Mouse (Mus musculus): ENCODE data around the gene Gjb4. TPM values are rescaled to one million over a fixed set of nuclear protein-coding genes. Genes with fewer than 3 reads are reported as not detected.
A peak's percentile ranks its signal among the peaks of the same experiment; 100 is the strongest.

The Gjb4 gene
- total and polyA plus RNA-seq, 2 experiments from 2014 or later: not detected

DNA sequence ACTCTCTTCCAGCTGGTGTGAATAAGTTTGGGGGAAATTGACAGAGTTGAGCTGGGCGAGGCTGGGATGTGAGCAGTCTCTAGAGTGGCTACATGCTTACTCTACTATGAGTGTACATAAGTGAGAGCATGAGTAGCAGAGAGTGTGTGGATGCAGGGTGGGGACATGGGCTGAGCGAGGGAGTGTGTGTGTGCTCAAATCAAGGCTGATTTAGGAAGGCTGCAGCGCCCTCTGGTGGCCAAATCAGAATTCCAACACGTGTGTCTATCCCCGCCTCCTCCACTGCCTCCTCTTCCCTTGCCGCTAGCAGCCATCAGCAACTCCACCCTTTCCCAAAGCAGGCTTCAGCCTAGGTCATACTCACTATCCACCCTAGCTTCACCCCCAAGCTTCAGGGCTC lies 29.1 kb downstream of the Gjb4 start:
- WGBS: 10% methylated on average over 6 of the region's 6 CpGs

GRCm38 (mm10) chr4:127324296-127324695 lies 29.6 kb downstream of the Gjb4 start:
- no peaks in the 10 kb centered on the region for H3K4me1 ChIP-seq (ENCODE audit: insufficient read depth)
- 78% methylated on average over 10 of the region's 10 CpGs for WGBS
- H3K4me2 ChIP-seq (ENCODE audit: low read depth): no peak overlapping the region
- no peaks in the 10 kb centered on the region for H3K36me3 ChIP-seq (ENCODE audit: insufficient read depth)
- no peak overlapping the region for H3K27ac ChIP-seq (ENCODE audit: low read depth, low read length)
- DNase-seq (no peak), ATAC-seq (no peak)
- peaks cover 2% of the 10 kb centered on the region for H3K27me3 ChIP-seq (ENCODE audit: insufficient read depth, low read length)
- TF ChIP-seq CTCF (IDR thresholded peaks at IDR 0.05; ENCODE audit: low read depth): no peak
- no peak overlapping the region for H3K9ac ChIP-seq
- H3K4me3 ChIP-seq (ENCODE audit: low read depth, low read length): no peak overlapping the region
- no peaks in the 10 kb centered on the region for H3K9me3 ChIP-seq (ENCODE audit: low read length)

More for the DNA sequence above, 29.1 kb downstream of the Gjb4 start:
- ATAC-seq (peak; percentile 95), DNase-seq (peak; percentile 93)
- Histone ChIP-seq H3K9ac (no peak overlapping the region), H3K4me2 (ENCODE audit: low read depth) (no peak overlapping the region), H3K27ac (ENCODE audit: low read depth, low read length) (no peak overlapping the region), H3K4me3 (ENCODE audit: low read depth, low read length) (no peak overlapping the region), H3K9me3 (ENCODE audit: low read length) (no peaks in the 10 kb centered on the region), H3K4me1 (ENCODE audit: insufficient read depth) (no peaks in the 10 kb centered on the region), H3K36me3 (ENCODE audit: insufficient read depth) (no peaks in the 10 kb centered on the region), H3K27me3 (ENCODE audit: insufficient read depth, low read length) (peaks cover 4% of the 10 kb centered on the region)
- TF ChIP-seq CTCF (IDR thresholded peaks at IDR 0.05; ENCODE audit: low read depth): peak; percentile 95

DNA sequence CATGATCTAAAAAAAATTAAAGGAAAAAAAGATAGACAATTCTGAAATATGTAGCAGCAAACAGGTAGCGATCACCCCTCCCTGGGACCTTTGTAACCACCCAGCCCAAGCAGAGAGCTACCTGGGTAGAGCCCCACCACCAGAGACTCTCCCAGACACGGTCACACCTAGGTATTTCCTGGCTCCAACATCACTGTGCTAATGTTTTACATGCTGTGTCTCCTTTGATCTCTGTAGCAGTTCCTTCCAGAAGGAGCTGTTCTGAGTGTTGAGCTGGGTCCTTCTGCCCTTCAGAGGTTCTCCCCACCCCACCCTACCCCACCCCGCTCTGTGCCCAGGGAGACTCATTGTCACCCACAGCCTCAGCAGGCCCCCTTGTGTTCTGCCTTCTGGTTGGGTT lies 30.2 kb downstream of the Gjb4 start:
- Histone ChIP-seq H3K9me3 (ENCODE audit: low read length) (no peaks in the 10 kb centered on the region), H3K36me3 (ENCODE audit: insufficient read depth) (no peaks in the 10 kb centered on the region), H3K27me3 (ENCODE audit: insufficient read depth, low read length) (no peaks in the 10 kb centered on the region; the same call in 1 of the 2 replicates), H3K4me1 (ENCODE audit: insufficient read depth) (no peaks in the 10 kb centered on the region), H3K4me2 (ENCODE audit: low read depth) (no peak overlapping the region), H3K27ac (ENCODE audit: low read depth, low read length) (no peak overlapping the region), H3K9ac (no peak overlapping the region), H3K4me3 (ENCODE audit: low read depth, low read length) (no peak overlapping the region)
- 91% methylated on average over 3 of the region's 3 CpGs for whole genome bisulfite sequencing
- TF ChIP-seq CTCF (IDR thresholded peaks at IDR 0.05; ENCODE audit: low read depth): no peak
- DNase-seq: no peak
- no peak for ATAC-seq

GRCm38 (mm10) chr4:127319613-127320012 lies 34.3 kb downstream of the Gjb4 start:
- no peaks in the 10 kb centered on the region for H3K4me1 ChIP-seq (ENCODE audit: insufficient read depth)
- no peaks in the 10 kb centered on the region for H3K27me3 ChIP-seq (ENCODE audit: insufficient read depth, low read length)
- ATAC-seq: peak; percentile 56
- H3K27ac ChIP-seq (ENCODE audit: low read depth, low read length): no peak overlapping the region
- DNase-seq: peak; percentile 81
- no peak overlapping the region for H3K4me2 ChIP-seq (ENCODE audit: low read depth)
- H3K4me3 ChIP-seq (ENCODE audit: low read depth, low read length): no peak overlapping the region
- 7% methylated on average over 3 of the region's 3 CpGs for WGBS
- peak; percentile 94 for TF ChIP-seq CTCF (IDR thresholded peaks at IDR 0.05; ENCODE audit: low read depth)
- H3K36me3 ChIP-seq (ENCODE audit: insufficient read depth): no peaks in the 10 kb centered on the region
- no peak overlapping the region for H3K9ac ChIP-seq
- no peaks in the 10 kb centered on the region for H3K9me3 ChIP-seq (ENCODE audit: low read length)

- peak; percentile 41 for TF ChIP-seq CTCF (IDR thresholded peaks at IDR 0.05; ENCODE audit: low read depth)
- 61% methylated on average over 4 of the region's 4 CpGs for WGBS
These were observed 36.7 kb downstream of the Gjb4 start for GRCm38 (mm10) chr4:127317143-127317542.

GRCm38 (mm10) chr4:127315753-127316152 lies 38.1 kb downstream of the Gjb4 start:
- H3K27me3 ChIP-seq (ENCODE audit: insufficient read depth, low read length): no peaks in the 10 kb centered on the region
- H3K4me1 ChIP-seq (ENCODE audit: insufficient read depth): no peaks in the 10 kb centered on the region
- 90% methylated on average over 8 of the region's 8 CpGs for WGBS
- DNase-seq: no peak
- H3K9ac ChIP-seq: no peak overlapping the region
- no peak overlapping the region for H3K27ac ChIP-seq (ENCODE audit: low read depth, low read length)
- H3K9me3 ChIP-seq (ENCODE audit: low read length): no peaks in the 10 kb centered on the region
- H3K4me2 ChIP-seq (ENCODE audit: low read depth): no peak overlapping the region
- no peak for TF ChIP-seq CTCF (IDR thresholded peaks at IDR 0.05; ENCODE audit: low read depth)
- no peaks in the 10 kb centered on the region for H3K36me3 ChIP-seq (ENCODE audit: insufficient read depth)
- ATAC-seq: no peak
- H3K4me3 ChIP-seq (ENCODE audit: low read depth, low read length): no peak overlapping the region

More at GRCm38 (mm10) chr4:127317143-127317542, 36.7 kb downstream of the Gjb4 start:
- Histone ChIP-seq H3K27ac (ENCODE audit: low read depth, low read length) (no peak overlapping the region), H3K9me3 (ENCODE audit: low read length) (no peaks in the 10 kb centered on the region), H3K4me2 (ENCODE audit: low read depth) (no peak overlapping the region), H3K4me1 (ENCODE audit: insufficient read depth) (no peaks in the 10 kb centered on the region), H3K9ac (no peak overlapping the region), H3K27me3 (ENCODE audit: insufficient read depth, low read length) (no peaks in the 10 kb centered on the region), H3K36me3 (ENCODE audit: insufficient read depth) (no peaks in the 10 kb centered on the region), H3K4me3 (ENCODE audit: low read depth, low read length) (no peak overlapping the region)
- no peak for ATAC-seq
- DNase-seq: peak; percentile 37

DNA sequence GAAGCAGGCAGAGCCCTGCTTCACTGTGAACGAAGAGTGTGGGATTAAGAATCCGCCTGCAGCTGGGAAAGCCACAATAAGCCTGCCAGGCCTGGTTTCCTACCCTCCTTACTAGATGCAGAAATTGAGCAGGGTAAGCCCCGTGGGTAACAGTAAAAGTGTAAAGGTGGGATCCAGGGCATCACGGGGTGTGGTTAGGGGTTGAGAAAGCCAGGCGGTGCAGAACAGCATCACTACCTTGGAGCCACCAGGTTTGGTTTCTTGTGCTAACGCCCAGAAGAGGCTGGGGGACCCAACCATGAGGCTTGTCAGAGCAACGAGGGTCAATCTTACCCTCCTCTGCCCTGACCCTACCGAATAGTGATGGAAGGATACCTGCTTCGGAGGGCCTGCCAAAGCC lies 39.3 kb downstream of the Gjb4 start:
- WGBS: 46% methylated on average over 9 of the region's 9 CpGs
- TF ChIP-seq CTCF (IDR thresholded peaks at IDR 0.05; ENCODE audit: low read depth): no peak
- Histone ChIP-seq H3K4me1 (ENCODE audit: insufficient read depth) (no peaks in the 10 kb centered on the region), H3K9ac (no peak overlapping the region), H3K4me3 (ENCODE audit: low read depth, low read length) (no peak overlapping the region), H3K27me3 (ENCODE audit: insufficient read depth, low read length) (no peaks in the 10 kb centered on the region), H3K36me3 (ENCODE audit: insufficient read depth) (no peaks in the 10 kb centered on the region), H3K9me3 (ENCODE audit: low read length) (no peaks in the 10 kb centered on the region), H3K27ac (ENCODE audit: low read depth, low read length) (no peak overlapping the region), H3K4me2 (ENCODE audit: low read depth) (no peak overlapping the region)
- ATAC-seq: 0 out of 2 replicates have a peak, but pooled peaks have one; percentile 6
- no peak for DNase-seq
